Mouse (Mus musculus) erythroblast, embryonic 14.5 days (primary cell): Measurements from ENCODE around the gene Blcap.

Source experiments
- GATA1 ChIP-seq: IDR thresholded peaks from 2 replicates; pipeline ENCODE4 v1.6.1; 2012; ENCODE audit warnings: low read length, inconsistent platforms, mixed read lengths
- TAL1 ChIP-seq: IDR thresholded peaks from 3 replicates; pipeline ENCODE4 v1.6.1; 2012; ENCODE audit warnings: low read length, inconsistent platforms, mixed read lengths

DNA sequence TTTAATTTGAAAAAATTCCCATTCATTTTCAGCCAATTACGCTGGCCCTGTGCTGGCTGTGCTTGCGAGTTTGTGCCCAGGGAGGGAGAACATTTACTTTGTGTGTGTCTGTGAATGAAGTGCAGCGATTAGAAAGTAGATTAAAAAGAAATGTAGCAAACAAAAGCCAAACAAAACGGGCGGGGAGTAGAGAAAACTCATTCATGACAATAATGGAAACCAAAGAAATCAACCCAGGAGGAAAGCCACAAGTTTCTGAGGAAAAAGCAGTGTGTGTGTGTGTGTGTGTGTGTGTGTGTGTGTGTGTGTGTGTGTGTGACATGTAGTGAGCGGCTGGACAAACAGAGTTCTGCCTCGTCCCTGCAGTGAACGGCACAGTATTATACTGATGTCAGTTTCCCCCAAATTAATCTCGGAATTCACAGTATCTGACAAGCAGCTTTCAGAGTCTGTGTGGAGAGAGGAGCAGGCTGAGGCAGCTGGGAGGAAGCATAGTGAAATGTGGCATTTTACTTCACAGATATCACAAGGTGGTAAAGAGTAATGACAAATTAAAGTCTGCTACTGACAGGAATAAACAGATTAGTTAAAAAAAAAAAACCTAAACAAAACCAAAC is 30.0 kb downstream of the Blcap start:
- TF ChIP-seq GATA1 (no peak), TAL1 (no peak)
